Mouse (Mus musculus) ES-E14 (cell line): ENCODE measurements around the gene Fam107a.
"Not testable (repeated sequence)": the region's sequence is repeated elsewhere in the genome, so short reads cannot be mapped to it uniquely, and the experiment has no call there.

Experiments used
- CHD2 ChIP-seq: IDR thresholded peaks from 2 replicates; pipeline ENCODE4 v1.6.1; 2014; ENCODE audit warnings: mild to moderate bottlenecking, low read depth, low read length, inconsistent platforms
- HCFC1 ChIP-seq: IDR thresholded peaks from 2 replicates; pipeline ENCODE4 v1.6.1; 2012; ENCODE audit warnings: low read length, inconsistent platforms, borderline replicate concordance; ENCODE audit not compliant: insufficient read depth
- ZC3H11A ChIP-seq: IDR thresholded peaks from 2 replicates; pipeline ENCODE4 v1.6.1; 2012; ENCODE audit warnings: low read depth, mild to moderate bottlenecking, inconsistent platforms, low read length, borderline replicate concordance

DNA sequence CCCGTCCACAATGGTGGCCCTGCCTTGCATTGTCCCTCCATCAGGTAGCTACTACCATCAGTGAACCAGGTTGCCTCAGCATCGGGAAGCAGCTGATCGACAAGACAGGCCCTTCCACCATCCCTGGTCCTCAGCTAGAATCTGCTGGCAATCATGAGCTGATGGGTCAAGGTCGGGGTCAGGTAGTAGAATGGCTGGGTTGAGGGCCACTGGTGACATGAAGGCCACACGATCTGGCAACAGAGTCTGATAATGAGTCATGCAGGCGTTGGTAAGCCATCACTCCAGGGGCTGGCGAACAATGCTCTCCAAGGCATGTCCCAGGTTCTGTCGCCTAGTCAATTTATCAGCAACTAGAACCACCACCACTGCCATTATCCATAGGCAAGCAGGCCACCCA, 46.5 kb downstream of the Fam107a start:
- TF ChIP-seq ZC3H11A, HCFC1, CHD2: not testable (repeated sequence)
